Mouse (Mus musculus): ENCODE measurements around the gene Ska3.
"Not testable (repeated sequence)": the region's sequence is repeated elsewhere in the genome, so short reads cannot be mapped to it uniquely, and the experiment has no call there.

The Ska3 gene

GRCm38 (mm10) chr14:57825788-57826751 lies at the start of gene Ska3, which contains the start of gene Mrpl57:
Gene Ska3 (minus strand): TSS chr14:57826185.
Gene Mrpl57 (plus strand): TSS chr14:57826234.
- in situ Hi-C loops (cut with MboI, MseI), result loop anchor here in 1 of 2 experiments (5.0 kb wide), 1 partner anchor 86 kb away; no protein-coding TSS in a partner anchor

DNA sequence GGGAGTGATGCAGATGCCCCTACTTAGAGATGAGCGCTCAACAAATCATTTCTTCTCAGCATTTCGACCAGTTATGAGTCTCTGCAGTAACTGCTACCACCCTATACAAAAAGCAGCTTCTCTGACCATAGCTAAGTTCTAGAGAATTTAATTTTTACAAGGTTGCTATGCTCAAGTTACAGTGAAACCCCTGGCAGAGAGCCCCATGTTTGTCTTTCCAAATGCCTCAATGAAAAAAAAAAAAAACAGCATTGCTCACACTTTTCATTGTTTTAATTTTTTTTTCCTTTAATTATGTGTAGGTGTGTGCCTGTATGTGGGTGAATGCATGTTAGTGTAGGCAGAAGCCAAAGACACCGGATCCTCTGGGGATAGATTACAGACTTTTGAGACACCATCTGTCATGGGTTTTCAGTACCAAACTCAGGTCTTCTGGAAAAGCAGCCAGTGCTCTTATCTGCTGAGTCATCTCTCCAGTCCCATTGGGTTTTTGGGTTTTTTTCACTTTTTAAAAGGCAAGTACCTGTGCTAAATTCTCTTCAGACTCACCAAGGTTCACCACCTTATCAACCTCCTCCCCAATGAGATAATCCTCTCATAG lies 40.8 kb upstream of the Ska3 start:
- in situ Hi-C loops (cut with MboI, MseI), result no loop called here

- in situ Hi-C loops (cut with MboI, MseI), result no loop called here
These were observed 39.3 kb upstream of the Ska3 start for GRCm38 (mm10) chr14:57865256-57865655.

- in situ Hi-C loops (cut with MboI, MseI), result no loop called here
These were observed 37.1 kb upstream of the Ska3 start for GRCm38 (mm10) chr14:57863129-57863528.

- in situ Hi-C loops (cut with MboI, MseI), result no loop called here
These were observed 36.0 kb upstream of the Ska3 start for GRCm38 (mm10) chr14:57861987-57862412.

DNA sequence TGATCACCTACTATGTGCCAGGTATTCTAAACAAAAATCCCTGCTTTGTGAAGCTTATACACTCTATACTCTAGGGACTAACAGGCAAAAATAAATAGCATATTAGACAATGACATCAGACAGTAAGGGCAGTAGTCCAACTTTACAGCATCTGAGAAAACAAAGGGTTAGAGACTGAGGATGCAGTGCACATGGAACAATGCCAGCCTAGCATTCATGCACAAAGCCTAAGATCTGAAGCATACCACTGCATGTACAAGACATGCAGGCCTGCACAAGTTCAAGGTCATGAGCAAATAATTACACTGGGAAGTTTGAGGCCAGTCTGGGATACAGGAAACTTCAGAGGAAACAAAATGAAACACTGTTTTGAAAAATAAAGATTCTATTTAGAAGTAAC lies 33.5 kb upstream of the Ska3 start:
- in situ Hi-C loops (cut with MboI, MseI), result no loop called here

- in situ Hi-C loops (cut with MboI, MseI), result no loop called here
These were observed 32.6 kb upstream of the Ska3 start for GRCm38 (mm10) chr14:57858601-57859000.

- in situ Hi-C loops (cut with MboI, MseI), result not testable (repeated sequence)
These were observed 30.1 kb upstream of the Ska3 start for GRCm38 (mm10) chr14:57856037-57856436.

DNA sequence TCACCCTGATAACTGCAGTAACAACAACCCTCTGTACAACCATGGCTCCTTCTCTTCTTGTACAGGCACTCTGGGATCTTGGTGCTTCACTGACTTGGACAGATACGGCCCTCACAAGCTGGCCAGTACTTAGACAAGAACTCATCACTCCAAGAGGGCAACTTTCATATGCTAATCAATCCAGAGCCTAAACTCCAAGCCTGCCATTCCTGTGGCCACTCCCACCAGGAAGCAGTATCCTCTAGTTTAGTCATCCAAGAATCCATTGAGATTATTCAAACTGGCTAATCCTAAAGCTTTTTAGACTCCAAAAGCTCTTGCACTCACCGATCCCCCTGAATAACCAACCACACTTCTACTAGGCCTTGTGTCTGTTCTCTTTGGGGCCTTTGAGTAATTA lies 27.0 kb upstream of the Ska3 start:
- in situ Hi-C loops (cut with MboI, MseI), result no loop called here

- in situ Hi-C loops (cut with MboI, MseI), result no loop called here
These were observed 24.3 kb upstream of the Ska3 start for GRCm38 (mm10) chr14:57850330-57850729.

- in situ Hi-C loops (cut with MboI, MseI), result no loop called here
These were observed 22.7 kb upstream of the Ska3 start for GRCm38 (mm10) chr14:57848646-57849045.

DNA sequence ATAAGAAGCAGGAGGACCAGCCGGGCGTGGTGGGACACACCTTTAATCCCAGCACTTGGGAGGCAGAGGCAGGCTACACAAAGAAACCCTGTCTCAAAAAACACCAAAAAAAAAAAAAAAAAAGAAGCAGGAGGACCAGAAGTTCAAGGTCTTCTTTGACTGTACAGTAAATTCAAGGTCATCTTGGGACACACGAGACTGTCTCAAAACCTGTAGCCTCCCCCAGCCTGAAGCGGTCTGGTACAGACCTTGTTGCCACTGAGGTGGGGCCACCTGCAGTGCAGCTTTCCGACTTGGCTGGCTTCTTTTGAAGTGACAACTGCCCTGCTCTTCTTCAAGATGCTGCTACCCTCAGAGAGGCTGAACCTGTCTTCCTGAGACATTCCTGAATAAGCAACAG lies 22.1 kb upstream of the Ska3 start:
- in situ Hi-C loops (cut with MboI, MseI), result not testable (repeated sequence)

- in situ Hi-C loops (cut with MboI, MseI), result no loop called here
These were observed 18.6 kb upstream of the Ska3 start for GRCm38 (mm10) chr14:57844535-57844934.

- in situ Hi-C loops (cut with MboI, MseI), result no loop called here
These were observed 9.2 kb upstream of the Ska3 start for GRCm38 (mm10) chr14:57835157-57835556.

- in situ Hi-C loops (cut with MboI, MseI), result no loop called here
These were observed 7.5 kb upstream of the Ska3 start for GRCm38 (mm10) chr14:57833526-57833925.

GRCm38 (mm10) chr14:57827284-57827683 lies 1.3 kb upstream of the Ska3 start:
- in situ Hi-C loops (cut with MboI, MseI), result loop anchor here in 1 of 2 experiments (5.0 kb wide), 1 partner anchor 85 kb away; no protein-coding TSS in a partner anchor

DNA sequence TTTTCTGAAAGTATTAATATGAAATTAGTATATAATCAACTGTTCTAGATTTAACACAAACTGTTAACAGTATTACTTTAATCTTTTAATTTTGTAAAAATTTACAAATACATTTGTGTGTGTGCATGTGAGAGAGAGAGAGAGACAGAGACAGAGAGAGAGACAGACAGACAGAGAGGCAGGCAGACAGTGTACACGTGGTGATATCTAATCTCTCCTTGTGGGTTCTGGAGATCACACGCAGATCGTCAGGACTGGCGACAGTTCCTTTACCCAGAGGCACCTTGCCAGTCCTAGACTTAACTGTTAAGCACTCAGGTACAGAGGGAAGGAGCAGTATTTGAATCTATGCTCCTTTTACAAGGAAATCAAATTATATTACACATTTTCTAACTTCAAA lies 5.1 kb downstream of the Ska3 start:
- in situ Hi-C loops (cut with MboI, MseI), result no loop called here

DNA sequence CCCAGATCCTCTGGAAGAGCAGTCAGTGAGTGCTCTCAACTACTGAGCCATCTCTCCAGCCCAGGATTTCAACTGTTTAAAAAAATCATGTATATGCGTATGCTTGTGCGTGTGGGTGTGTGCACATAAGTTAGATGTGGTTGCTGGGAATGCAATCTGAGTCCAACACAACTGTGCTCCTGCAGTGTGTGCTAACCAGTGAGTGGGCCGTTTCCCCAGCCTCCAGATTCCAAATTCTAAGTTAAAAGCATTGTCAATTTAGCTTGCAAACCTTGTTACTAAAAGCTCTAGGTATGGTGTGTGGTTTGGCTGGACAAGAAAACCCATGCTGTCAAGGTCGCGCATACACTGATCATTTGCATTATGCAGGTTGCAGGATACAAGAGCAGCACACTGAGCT lies 14.1 kb downstream of the Ska3 start:
- in situ Hi-C loops (cut with MboI, MseI), result no loop called here

DNA sequence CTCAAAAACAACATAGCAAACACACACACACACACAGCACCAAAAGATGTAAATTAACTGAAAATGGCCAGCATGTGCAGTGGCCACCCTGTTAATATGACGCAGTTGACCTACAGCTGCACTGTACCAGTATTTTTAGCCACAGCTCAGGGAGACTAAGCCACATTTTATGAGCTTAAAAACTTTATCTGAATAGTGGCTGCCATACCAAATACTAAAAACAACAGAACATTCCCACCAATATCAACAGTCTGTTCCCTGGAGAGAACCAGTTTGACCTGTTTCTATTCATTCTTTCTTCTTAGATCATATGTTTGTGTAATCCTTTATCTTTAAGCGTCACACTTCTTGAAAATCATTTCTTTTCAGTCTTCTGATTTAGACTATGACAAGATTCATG lies 15.1 kb downstream of the Ska3 start:
- in situ Hi-C loops (cut with MboI, MseI), result no loop called here

DNA sequence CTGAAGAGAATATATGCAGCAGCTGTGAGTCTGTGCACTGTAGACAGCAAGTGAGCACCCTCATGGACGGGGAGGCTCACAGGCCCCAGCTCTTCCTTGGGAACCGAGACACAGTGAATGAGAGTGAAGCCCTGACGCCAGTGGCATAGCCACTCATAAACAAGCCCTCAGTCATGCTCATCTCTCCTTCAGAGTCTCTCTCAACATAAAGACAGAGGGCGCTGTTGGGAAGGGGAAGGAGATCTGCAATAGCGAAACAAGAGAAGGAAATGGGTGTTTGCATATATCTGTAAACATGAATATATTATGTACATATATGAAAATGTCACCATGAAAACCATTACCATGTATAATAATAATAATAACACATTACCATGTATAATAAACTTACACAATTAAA lies 17.4 kb downstream of the Ska3 start:
- in situ Hi-C loops (cut with MboI, MseI), result no loop called here

- in situ Hi-C loops (cut with MboI, MseI), result no loop called here
These were observed 22.3 kb downstream of the Ska3 start for GRCm38 (mm10) chr14:57803731-57804130.
